15 mouse cellular contexts compared by ENCODE assay signal in the genomic region with DNA sequence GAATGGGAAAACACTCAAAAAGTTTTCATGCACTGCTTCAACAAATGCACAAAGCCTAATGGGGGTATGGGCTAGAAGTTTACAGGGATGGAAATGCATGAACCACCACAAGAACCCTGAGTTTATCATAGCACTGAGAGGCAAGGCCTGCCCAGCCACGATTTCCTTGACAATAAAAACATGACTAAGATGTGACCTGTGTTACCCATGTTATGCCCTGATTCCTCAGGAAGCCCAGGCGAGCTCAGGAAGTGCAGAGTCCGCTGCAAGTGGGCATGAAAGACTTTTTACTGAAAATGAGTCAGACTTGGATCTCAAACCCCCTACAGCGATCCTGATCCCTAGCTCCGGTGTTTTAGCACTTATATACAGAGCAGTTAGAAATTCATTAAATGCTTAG.
"Had no signal": no experiment of that assay in that cellular context is flagged by ENCODE, and none has a peak within 500 bp of the region (broad histone marks: within the 10 kb centered on the region; RNA-seq: fewer than 3 reads in every experiment).

No protein-coding gene starts in this region.

- H3K27me3 ChIP-seq: limb, embryonic 15.5 days; lung, embryonic 15.5 days; midbrain, embryonic 15.5 days; neural tube, embryonic 12.5 days had no signal

- H3K36me3 ChIP-seq: limb, embryonic 15.5 days; liver, embryonic 12.5 days; lung, embryonic 15.5 days; midbrain, embryonic 15.5 days; neural tube, embryonic 12.5 days had no signal

- H3K4me3 ChIP-seq: layer of hippocampus, adult 2 months; liver, embryonic 12.5 days; lung, embryonic 15.5 days; midbrain, embryonic 15.5 days; neural tube, embryonic 12.5 days had no signal

- ATAC-seq: liver, embryonic 12.5 days; midbrain, embryonic 15.5 days had no signal

- H3K9ac ChIP-seq: limb, embryonic 15.5 days; liver, embryonic 12.5 days; lung, embryonic 15.5 days; midbrain, embryonic 15.5 days; neural tube, embryonic 12.5 days had no signal

- H3K4me1 ChIP-seq: lung, embryonic 15.5 days; midbrain, embryonic 15.5 days; neural tube, embryonic 12.5 days had no signal

- H3K9me3 ChIP-seq: limb, embryonic 15.5 days; liver, embryonic 12.5 days; lung, embryonic 15.5 days; megakaryocyte, embryonic 14.5 days; midbrain, embryonic 15.5 days; neural tube, embryonic 12.5 days had no signal

- H3K27ac ChIP-seq: layer of hippocampus, adult 2 months; limb, embryonic 15.5 days; liver, embryonic 12.5 days; lung, embryonic 15.5 days; macrophage; midbrain, embryonic 15.5 days; neural tube, embryonic 12.5 days; stomach, postnatal 0 days had no signal

- DNase-seq: kidney, postnatal 4 days; left cerebral cortex, postnatal 4 days; lung, postnatal 14 days; thymus, adult 18-20 months; thymus, postnatal 14 days had no signal

- H3K4me2 ChIP-seq: midbrain, embryonic 11.5 days had no signal
